Mouse (Mus musculus): ENCODE results near the gene Irf7.

DNA sequence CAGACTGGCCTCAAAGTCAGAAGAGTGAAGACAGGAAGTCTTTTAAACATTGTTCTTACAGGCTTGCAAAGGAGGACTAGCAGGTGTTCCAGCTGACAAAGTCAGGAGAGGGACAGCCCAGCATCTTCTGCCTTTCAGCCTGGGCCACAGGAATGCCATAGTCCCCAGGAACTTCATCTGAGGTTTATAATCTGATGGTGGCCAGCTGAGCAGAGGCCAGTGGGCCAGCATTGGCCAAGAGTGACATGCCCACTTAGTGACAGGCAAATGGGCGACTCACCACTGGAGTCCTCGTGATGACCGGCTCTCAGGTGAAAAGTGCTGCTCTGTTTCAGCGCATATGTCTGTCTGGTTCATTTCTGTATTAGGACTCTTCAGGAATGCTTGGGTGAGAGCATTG, 35.7 kb downstream of the Irf7 start:
- TF ChIP-seq MAFK (IDR thresholded peaks at IDR 0.05; ENCODE audit: insufficient read depth, low read depth, low read length), result no peak
- no peak for TF ChIP-seq HCFC1 (IDR thresholded peaks at IDR 0.05; ENCODE audit: borderline replicate concordance, insufficient read depth, low read length)
